Mouse (Mus musculus) liver, embryonic 11.5 days (tissue): ENCODE results near the gene Srcin1. TPM values are rescaled to one million over a fixed set of nuclear protein-coding genes. Genes with fewer than 3 reads are reported as not detected.

Experiments
- ATAC-seq: fragments of 200-750 bp; cut with Nextera tagmentation; replicated peaks from 2 replicates; pipeline ENCODE4 v1.8.0; 2017; ENCODE audit warnings: moderate number of reproducible peaks, mild to moderate bottlenecking, moderate TSS enrichment, moderate library complexity; ENCODE audit not compliant: low FRiP score
- DNase-seq: peaks from one replicate; pipeline ENCODE4 v3.0.0-alpha.2; 2017; ENCODE audit warnings: low spot score
- H3K27ac ChIP-seq: fragments of 300-500 bp; sonication (generic); 2 replicates; pipeline ENCODE4 v1.5.1; 2014; ENCODE audit warnings: mild to moderate bottlenecking, low read depth, low read length, control low read depth
- H3K27me3 ChIP-seq: fragments of 300-500 bp; sonication (generic); replicated peaks from 2 replicates; pipeline ENCODE4 v1.6.1; 2014; ENCODE audit warnings: low read length, mixed read lengths; ENCODE audit not compliant: control insufficient read depth, insufficient read depth
- H3K36me3 ChIP-seq: fragments of 300-500 bp; sonication (generic); 2 replicates; pipeline ENCODE4 v1.6.1; 2014; ENCODE audit warnings: mild to moderate bottlenecking, low read length, moderate library complexity, mixed read lengths; ENCODE audit not compliant: control insufficient read depth, insufficient read depth
- H3K4me1 ChIP-seq: fragments of 300-500 bp; sonication (generic); replicated peaks from 2 replicates; pipeline ENCODE4 v1.6.1; 2014; ENCODE audit warnings: low read length, mixed read lengths; ENCODE audit not compliant: control insufficient read depth, insufficient read depth
- H3K4me2 ChIP-seq: fragments of 300-500 bp; sonication (generic); 2 replicates; pipeline ENCODE4 v1.6.1; 2014; ENCODE audit warnings: mild to moderate bottlenecking, control low read depth, moderate library complexity
- H3K4me3 ChIP-seq: fragments of 300-500 bp; sonication (generic); 2 replicates; pipeline ENCODE4 v1.5.1; 2014; ENCODE audit warnings: low read depth, low read length, control low read depth
- H3K9ac ChIP-seq: fragments of 300-500 bp; sonication (generic); 2 replicates; pipeline ENCODE4 v1.6.1; 2014; ENCODE audit warnings: low read depth, low read length, control low read depth
- H3K9me3 ChIP-seq: fragments of 300-500 bp; sonication (generic); 2 replicates; pipeline ENCODE4 v1.6.1; 2016; ENCODE audit warnings: low read length, inconsistent platforms, mixed read lengths; ENCODE audit not compliant: control insufficient read depth
- WGBS: fragments of 180-500 bp; shearing (Covaris S2); extraction: QIAGEN DNeasy Blood & Tissue Kit; methylation state at CpG from one replicate; pipeline ENCODE4 v1.1.7; 2014; 5-methylcytosine and 5-hydroxymethylcytosine counted together
- polyA plus RNA-seq: library from polyadenylated mRNA; unstranded; fragments of >200 nt; fragmentation: Nextera tagmentation; extraction: Ambion mirVana; gene quantifications from 2 replicates; pipeline ENCODE4 v1.2.1, GENCODE M21; 2014

The Srcin1 gene
- polyA plus RNA-seq, 1 experiment from 2014 or later, result 0.14 TPM

GRCm38 (mm10) chr11:97574551-97575051 is 1.4 kb downstream of the Srcin1 start:
- Histone ChIP-seq H3K4me1 (peaks cover 11% of the 10 kb centered on the region; the same call in 1 of the 2 replicates), H3K27ac (no peak overlapping the region), H3K9ac (no peak overlapping the region), H3K36me3 (no peaks in the 10 kb centered on the region), H3K9me3 (no peaks in the 10 kb centered on the region), H3K4me3 (peak overlapping the region; percentile 60), H3K4me2 (peak overlapping the region; percentile 94), H3K27me3 (peaks cover 85% of the 10 kb centered on the region)
- DNase-seq (no peak), ATAC-seq (no peak)
- WGBS, result 2% methylated on average over 41 of the region's 43 CpGs

GRCm38 (mm10) chr11:97573891-97574550 is 2.0 kb downstream of the Srcin1 start:
- Histone ChIP-seq H3K9me3 (no peaks in the 10 kb centered on the region), H3K27ac (no peak overlapping the region), H3K9ac (no peak overlapping the region), H3K4me2 (peak overlapping the region; percentile 94), H3K4me1 (peaks cover 11% of the 10 kb centered on the region; the same call in 1 of the 2 replicates), H3K36me3 (no peaks in the 10 kb centered on the region), H3K4me3 (peak overlapping the region; percentile 60), H3K27me3 (peaks cover 91% of the 10 kb centered on the region)
- DNase-seq (no peak), ATAC-seq (no peak)
- WGBS, result 3% methylated on average over 28 of the region's 28 CpGs

- DNase-seq, result no peak
- Histone ChIP-seq H3K4me1 (peaks cover 11% of the 10 kb centered on the region; the same call in 1 of the 2 replicates), H3K4me2 (no peak overlapping the region), H3K36me3 (no peaks in the 10 kb centered on the region), H3K9ac (no peak overlapping the region), H3K27ac (no peak overlapping the region), H3K4me3 (no peak overlapping the region), H3K9me3 (no peaks in the 10 kb centered on the region), H3K27me3 (peaks cover 90% of the 10 kb centered on the region)
- 29% methylated on average over 7 of the region's 7 CpGs for WGBS
- no peak for ATAC-seq
These were observed 3.0 kb downstream of the Srcin1 start for GRCm38 (mm10) chr11:97572895-97573480.

GRCm38 (mm10) chr11:97572089-97572345 is 4.0 kb downstream of the Srcin1 start:
- peaks cover 93% of the 10 kb centered on the region for H3K27me3 ChIP-seq
- H3K9me3 ChIP-seq, result no peaks in the 10 kb centered on the region
- H3K4me3 ChIP-seq, result no peak overlapping the region
- H3K36me3 ChIP-seq, result no peaks in the 10 kb centered on the region
- H3K4me1 ChIP-seq, result peaks cover 16% of the 10 kb centered on the region
- H3K4me2 ChIP-seq, result no peak overlapping the region
- WGBS, result 20% methylated on average over 5 of the region's 5 CpGs
- no peak for ATAC-seq
- no peak for DNase-seq
- no peak overlapping the region for H3K9ac ChIP-seq
- no peak overlapping the region for H3K27ac ChIP-seq

GRCm38 (mm10) chr11:97571266-97572088 is 4.5 kb downstream of the Srcin1 start:
- H3K36me3 ChIP-seq, result no peaks in the 10 kb centered on the region
- H3K9ac ChIP-seq, result no peak overlapping the region
- peaks cover 95% of the 10 kb centered on the region for H3K27me3 ChIP-seq
- DNase-seq (no peak), ATAC-seq (no peak)
- H3K4me1 ChIP-seq, result peaks cover 16% of the 10 kb centered on the region
- H3K4me2 ChIP-seq, result no peak overlapping the region
- no peak overlapping the region for H3K4me3 ChIP-seq
- H3K9me3 ChIP-seq, result no peaks in the 10 kb centered on the region
- no peak overlapping the region for H3K27ac ChIP-seq
- WGBS, result 20% methylated on average over 8 of the region's 8 CpGs

GRCm38 (mm10) chr11:97570493-97571137 is 5.4 kb downstream of the Srcin1 start:
- no peak overlapping the region for H3K4me2 ChIP-seq
- no peaks in the 10 kb centered on the region for H3K36me3 ChIP-seq
- no peak overlapping the region for H3K9ac ChIP-seq
- WGBS, result 18% methylated on average over 8 of the region's 8 CpGs
- peaks cover 95% of the 10 kb centered on the region for H3K27me3 ChIP-seq
- H3K4me3 ChIP-seq, result no peak overlapping the region
- H3K9me3 ChIP-seq, result no peaks in the 10 kb centered on the region
- peaks cover 20% of the 10 kb centered on the region for H3K4me1 ChIP-seq
- DNase-seq (no peak), ATAC-seq (no peak)
- no peak overlapping the region for H3K27ac ChIP-seq

- H3K27me3 ChIP-seq, result peaks cover 96% of the 10 kb centered on the region
- no peak overlapping the region for H3K4me2 ChIP-seq
- H3K27ac ChIP-seq, result no peak overlapping the region
- no peaks in the 10 kb centered on the region for H3K9me3 ChIP-seq
- ATAC-seq (no peak), DNase-seq (no peak)
- peaks cover 16% of the 10 kb centered on the region for H3K4me1 ChIP-seq
- no peak overlapping the region for H3K4me3 ChIP-seq
- WGBS, result 45% methylated on average over 3 of the region's 3 CpGs
- H3K36me3 ChIP-seq, result no peaks in the 10 kb centered on the region
- no peak overlapping the region for H3K9ac ChIP-seq
These were observed 6.2 kb downstream of the Srcin1 start for GRCm38 (mm10) chr11:97569806-97570205.

- no peak overlapping the region for H3K27ac ChIP-seq
- no peak overlapping the region for H3K9ac ChIP-seq
- peaks cover 13% of the 10 kb centered on the region for H3K4me1 ChIP-seq
- DNase-seq, result no peak
- no peaks in the 10 kb centered on the region for H3K9me3 ChIP-seq
- no peak overlapping the region; the same call in 1 of the 2 replicates for H3K4me3 ChIP-seq
- ATAC-seq, result no peak
- 35% methylated on average over 5 of the region's 5 CpGs for WGBS
- no peak overlapping the region for H3K4me2 ChIP-seq
- H3K36me3 ChIP-seq, result no peaks in the 10 kb centered on the region
- peaks cover 96% of the 10 kb centered on the region for H3K27me3 ChIP-seq
These were observed 6.7 kb downstream of the Srcin1 start for GRCm38 (mm10) chr11:97569301-97569724.
